Mouse (Mus musculus) heart, postnatal 0 days (tissue): ENCODE measurements at regions not wholly inside any gene's neighbourhood (a gene's known extent, or its start where the extent isn't known, plus 50 kb on each side); places are given as distances from the start of the nearest gene placed in this dataset.

Source experiments
- ATAC-seq: fragments of 200-750 bp; cut with Nextera tagmentation; 2 replicates; pipeline ENCODE4 v1.8.0; 2017; ENCODE audit warnings: low read depth, moderate number of reproducible peaks, moderate library complexity; ENCODE audit not compliant: insufficient read depth
- DNase-seq: peaks from one replicate; pipeline ENCODE4 v3.0.0-alpha.2; 2016; ENCODE audit warnings: low spot score
- H3K27ac ChIP-seq: fragments of 300-500 bp; sonication (generic); 2 replicates; pipeline ENCODE4 v1.5.1; 2014; ENCODE audit warnings: low read depth, mild to moderate bottlenecking
- H3K27me3 ChIP-seq: fragments of 300-500 bp; sonication (generic); 2 replicates; pipeline ENCODE4 v1.6.1; 2014; ENCODE audit warnings: low read length, mixed read lengths; ENCODE audit not compliant: control insufficient read depth, insufficient read depth
- H3K36me3 ChIP-seq: fragments of 300-500 bp; sonication (generic); replicated peaks from 2 replicates; pipeline ENCODE4 v1.6.1; 2014; ENCODE audit warnings: low read length, mixed read lengths; ENCODE audit not compliant: control insufficient read depth, insufficient read depth
- H3K4me1 ChIP-seq: fragments of 300-500 bp; sonication (generic); 2 replicates; pipeline ENCODE4 v1.6.1; 2014; ENCODE audit warnings: antibody characterized with exemption; ENCODE audit not compliant: control insufficient read depth, insufficient read depth
- H3K4me2 ChIP-seq: fragments of 300-500 bp; sonication (generic); 2 replicates; pipeline ENCODE4 v1.6.1; 2014; ENCODE audit warnings: low read depth, mild to moderate bottlenecking, low read length, moderate library complexity
- H3K4me3 ChIP-seq: fragments of 300-500 bp; sonication (generic); 2 replicates; pipeline ENCODE4 v1.5.1; 2014; ENCODE audit warnings: low read depth, low read length
- H3K9ac ChIP-seq: fragments of 300-500 bp; sonication (generic); replicated peaks from 2 replicates; pipeline ENCODE4 v1.6.1; 2014; ENCODE audit warnings: low read depth, low read length, mixed read lengths
- H3K9me3 ChIP-seq: fragments of 300-500 bp; sonication (generic); replicated peaks from 2 replicates; pipeline ENCODE4 v1.6.1; 2016; ENCODE audit warnings: low read length; ENCODE audit not compliant: control insufficient read depth
- CTCF ChIP-seq: IDR thresholded peaks from 2 replicates; pipeline ENCODE4 v1.5.1; 2016; ENCODE audit warnings: antibody characterized with exemption, control low read depth, low read depth
- EP300 ChIP-seq: IDR thresholded peaks from 2 replicates; pipeline ENCODE4 v1.6.1; 2016; ENCODE audit warnings: antibody characterized with exemption, low read depth
- WGBS: fragments of 180-500 bp; shearing (Covaris S2); extraction: QIAGEN DNeasy Blood & Tissue Kit; methylation state at CpG from one replicate; pipeline ENCODE4 v1.1.7; 2014; 5-methylcytosine and 5-hydroxymethylcytosine counted together

DNA sequence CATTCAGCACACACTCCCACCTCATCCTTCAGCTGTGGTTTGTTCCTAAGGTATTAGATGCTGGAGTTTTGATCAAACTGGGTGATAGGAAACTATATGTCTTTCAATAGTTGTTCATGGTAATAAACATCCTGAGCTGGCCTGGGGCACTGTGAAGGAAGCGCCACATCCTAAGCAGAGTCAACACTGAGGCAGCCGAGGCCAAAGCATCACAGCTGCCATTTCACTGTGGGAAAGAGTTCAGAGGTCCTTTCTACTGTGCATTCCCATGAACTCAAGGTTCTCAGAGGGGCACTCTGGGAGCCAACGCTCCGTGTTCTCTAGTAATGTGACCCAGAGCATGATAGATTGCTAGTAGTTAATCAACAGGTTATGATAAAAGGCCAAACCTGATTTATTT lies 497.9 kb downstream of the Cetn3 start:
- Histone ChIP-seq H3K27me3 (no peaks in the 10 kb centered on the region), H3K27ac (no peak overlapping the region), H3K36me3 (no peaks in the 10 kb centered on the region), H3K9ac (no peak overlapping the region), H3K4me2 (no peak overlapping the region), H3K4me1 (0 out of 2 replicates have a peak, but pooled peaks cover 7% of the 10 kb centered on the region), H3K4me3 (no peak overlapping the region), H3K9me3 (no peaks in the 10 kb centered on the region)
- DNase-seq (no peak), ATAC-seq (no peak)
- no peak for TF ChIP-seq EP300
- 69% methylated on average over 4 of the region's 4 CpGs for WGBS

DNA sequence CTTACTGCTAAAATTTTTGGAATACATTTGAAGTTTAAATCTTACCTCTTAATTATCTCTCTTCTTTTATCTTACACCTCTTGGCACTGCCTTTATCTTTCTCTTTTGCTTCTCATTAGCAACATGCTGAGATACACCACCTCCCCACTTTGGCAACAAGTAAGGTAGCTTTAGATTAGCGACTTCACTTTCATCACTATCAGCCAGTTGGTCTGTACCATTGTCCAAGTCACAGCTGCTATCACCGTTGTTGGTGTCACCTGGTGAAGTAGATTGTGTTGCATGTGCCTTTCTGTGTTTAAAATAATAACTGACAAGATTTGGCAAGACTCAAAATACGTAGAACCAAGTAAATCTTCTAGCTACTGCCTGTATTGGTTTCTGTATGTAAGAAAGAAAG lies 513.0 kb downstream of the Cetn3 start:
- Histone ChIP-seq H3K9ac (no peak overlapping the region), H3K4me3 (no peak overlapping the region), H3K36me3 (no peaks in the 10 kb centered on the region), H3K4me1 (no peaks in the 10 kb centered on the region), H3K27me3 (no peaks in the 10 kb centered on the region), H3K9me3 (0 out of 2 replicates have a peak, but pooled peaks cover 3% of the 10 kb centered on the region), H3K4me2 (no peak overlapping the region), H3K27ac (no peak overlapping the region)
- ATAC-seq (no peak), DNase-seq (no peak)
- TF ChIP-seq EP300 (no peak), CTCF (no peak)
- WGBS: 23% methylated on average over 3 of the region's 3 CpGs

DNA sequence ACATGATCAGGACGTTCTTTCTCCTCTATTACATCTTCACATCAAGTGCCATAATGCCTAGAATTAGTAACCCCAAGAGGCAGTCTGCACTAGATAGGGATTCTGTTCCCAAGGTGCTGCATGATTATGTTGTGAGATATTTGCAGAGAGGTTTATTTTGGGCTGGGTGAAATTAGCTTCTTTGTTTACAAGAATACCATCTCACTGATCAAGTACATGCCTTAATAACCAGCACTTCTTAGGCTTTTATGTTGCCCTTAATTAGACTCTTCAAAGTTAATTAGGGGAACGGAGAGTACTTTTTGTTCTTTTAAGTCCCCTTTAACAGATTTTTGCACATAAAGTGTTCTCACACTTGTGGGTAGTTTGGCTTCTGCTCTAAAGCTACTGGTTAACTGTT lies 521.4 kb downstream of the Cetn3 start:
- TF ChIP-seq CTCF (no peak), EP300 (no peak)
- Histone ChIP-seq H3K4me3 (no peak overlapping the region), H3K9ac (no peak overlapping the region), H3K27me3 (no peaks in the 10 kb centered on the region), H3K27ac (no peak overlapping the region), H3K4me2 (no peak overlapping the region), H3K4me1 (peaks cover 5% of the 10 kb centered on the region), H3K9me3 (0 out of 2 replicates have a peak, but pooled peaks cover 3% of the 10 kb centered on the region), H3K36me3 (no peaks in the 10 kb centered on the region)
- WGBS: 40% methylated on average over 2 of the region's 2 CpGs
- ATAC-seq (no peak), DNase-seq (no peak)

DNA sequence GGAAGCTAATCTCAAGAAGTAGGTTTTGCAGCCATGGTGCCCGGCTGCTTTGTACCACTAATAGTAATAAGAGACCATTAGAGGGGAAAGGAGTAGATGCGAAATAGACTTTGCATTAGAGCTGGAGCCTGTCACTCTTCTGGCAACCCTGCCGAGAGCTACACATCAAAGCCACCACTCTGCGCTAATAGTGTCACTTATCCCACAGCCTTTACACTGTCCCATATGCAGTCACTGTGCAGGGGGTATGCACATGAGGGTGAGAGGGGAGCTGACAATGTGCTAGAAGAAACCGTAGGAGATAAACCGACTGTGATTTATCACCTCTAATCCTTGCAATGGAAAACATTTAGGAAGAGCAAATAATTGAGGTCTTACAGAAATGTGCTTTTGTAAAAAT lies 522.2 kb downstream of the Cetn3 start:
- H3K4me3 ChIP-seq: no peak overlapping the region
- 48% methylated on average over 6 of the region's 6 CpGs for WGBS
- H3K4me2 ChIP-seq: no peak overlapping the region
- 0 out of 2 replicates have a peak, but pooled peaks cover 3% of the 10 kb centered on the region for H3K9me3 ChIP-seq
- DNase-seq (no peak), ATAC-seq (no peak)
- peaks cover 5% of the 10 kb centered on the region for H3K4me1 ChIP-seq
- H3K27ac ChIP-seq: no peak overlapping the region
- no peak overlapping the region for H3K9ac ChIP-seq
- no peak for TF ChIP-seq CTCF
- TF ChIP-seq EP300: no peak
- H3K27me3 ChIP-seq: no peaks in the 10 kb centered on the region
- no peaks in the 10 kb centered on the region for H3K36me3 ChIP-seq

DNA sequence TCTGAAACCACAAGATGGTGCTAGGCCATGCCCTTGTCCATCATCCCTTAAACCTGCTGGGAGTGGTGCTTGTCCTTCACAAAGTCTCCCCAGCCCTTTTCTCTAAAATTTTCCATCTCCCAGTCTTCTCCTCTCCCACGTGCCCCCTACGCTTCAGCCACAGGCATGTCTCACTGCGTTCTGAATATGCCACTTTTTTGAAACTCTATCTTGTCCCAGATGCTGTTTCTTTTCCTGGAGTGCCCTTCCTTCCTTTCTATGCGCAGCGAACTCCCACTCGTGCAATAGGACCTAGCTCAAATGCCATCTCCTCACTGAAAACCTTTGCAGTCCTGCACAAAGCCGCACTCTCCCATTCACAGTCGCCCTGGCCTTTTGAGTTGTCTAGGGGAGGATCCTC lies 525.5 kb downstream of the Cetn3 start:
- no peak for TF ChIP-seq EP300
- TF ChIP-seq CTCF: no peak
- H3K4me1 ChIP-seq: peaks cover 5% of the 10 kb centered on the region
- no peak overlapping the region for H3K4me2 ChIP-seq
- no peak overlapping the region for H3K9ac ChIP-seq
- H3K9me3 ChIP-seq: peaks cover 6% of the 10 kb centered on the region; the same call in 1 of the 2 replicates
- no peak overlapping the region for H3K27ac ChIP-seq
- H3K4me3 ChIP-seq: no peak overlapping the region
- H3K27me3 ChIP-seq: no peaks in the 10 kb centered on the region
- H3K36me3 ChIP-seq: no peaks in the 10 kb centered on the region
- WGBS: 84% methylated on average over 8 of the region's 8 CpGs
- ATAC-seq: no peak
- DNase-seq: no peak

DNA sequence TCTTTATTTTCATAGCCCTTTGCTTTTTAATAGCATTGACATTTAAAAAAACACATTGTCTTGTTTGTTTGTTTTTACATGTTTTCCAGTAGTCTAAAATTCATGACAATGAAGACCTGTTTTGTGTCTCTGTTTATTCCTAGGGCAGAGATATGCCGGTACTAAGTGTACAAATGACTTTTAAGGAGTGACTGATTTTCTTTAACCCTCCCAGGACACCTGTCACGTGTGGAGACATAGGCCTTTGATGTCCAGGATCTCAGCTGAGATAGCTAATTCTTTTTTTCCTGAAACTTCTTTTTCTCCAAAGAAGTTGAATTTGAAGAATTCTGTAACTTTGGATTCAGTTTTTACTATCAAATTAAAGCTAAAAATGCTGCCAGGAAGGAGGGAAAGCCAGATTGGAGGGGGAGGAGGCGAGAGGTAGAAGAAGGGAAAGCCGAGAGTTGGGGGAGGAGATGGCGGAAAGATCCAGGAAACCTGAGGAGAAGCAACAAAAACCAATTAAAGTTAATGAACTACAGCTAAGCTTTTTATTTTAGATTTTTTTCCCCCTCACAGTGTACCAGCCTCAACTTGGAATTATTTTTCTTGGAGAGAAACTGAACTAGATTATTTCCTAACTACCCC lies 533.8 kb downstream of the Cetn3 start:
- Histone ChIP-seq H3K4me1 (peaks cover 6% of the 10 kb centered on the region), H3K9me3 (peaks cover 2% of the 10 kb centered on the region; the same call in 1 of the 2 replicates), H3K4me3 (no peak overlapping the region), H3K4me2 (no peak overlapping the region), H3K27ac (peak overlapping the region; percentile 19; the same call in 1 of the 2 replicates), H3K36me3 (no peaks in the 10 kb centered on the region), H3K9ac (no peak overlapping the region), H3K27me3 (no peaks in the 10 kb centered on the region)
- TF ChIP-seq CTCF (no peak), EP300 (no peak)
- 66% methylated on average over 5 of the region's 5 CpGs for WGBS
- ATAC-seq: 0 out of 2 replicates have a peak, but pooled peaks have one; percentile 6
- DNase-seq: no peak
